Mouse (Mus musculus): ENCODE data around the gene Slc11a1. TPM values are rescaled to one million over a fixed set of nuclear protein-coding genes. Genes with fewer than 3 reads are reported as not detected.

Slc11a1 gene
- polyA plus RNA-seq, 2 experiments, result 8.7 to 9.2 TPM

DNA sequence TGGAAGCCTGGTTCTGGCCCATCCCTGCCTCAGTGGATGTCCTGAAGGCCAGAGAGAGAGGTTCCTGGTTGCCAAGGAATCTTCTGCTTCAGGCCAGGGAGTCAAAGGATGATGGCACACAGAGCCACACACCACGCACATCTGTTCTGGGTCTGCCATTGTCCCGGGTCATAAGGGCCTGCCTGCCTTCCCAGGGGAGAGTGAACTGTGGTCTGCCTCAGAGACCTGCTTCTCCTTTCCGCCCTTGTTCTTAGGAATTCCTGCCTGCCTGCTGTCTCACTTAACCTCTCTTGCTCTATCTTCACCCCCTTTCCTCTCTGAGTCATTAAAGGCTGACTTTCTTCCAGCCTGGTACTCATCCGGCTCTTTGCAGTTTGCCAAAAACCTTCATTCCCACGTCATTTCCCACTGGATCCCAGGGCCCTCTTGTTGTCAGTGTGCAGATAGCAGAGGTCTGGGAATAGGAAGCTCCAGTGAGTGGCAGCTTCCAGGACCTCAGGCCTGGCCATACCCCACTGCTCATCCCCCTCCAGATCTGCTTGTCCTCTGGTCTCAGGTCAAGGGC, 22.4 kb upstream of the Slc11a1 start:
- ATAC-seq (ENCODE audit: insufficient read depth), result no peak
- H3K4me1 ChIP-seq (replicated peaks; ENCODE audit: control insufficient read depth in 2 of 2, insufficient read depth in 2 of 2, low read length in 1 of 2), result no peaks in the 10 kb centered on the region
- no peak overlapping the region for H3K9ac ChIP-seq (replicated peaks)
- H3K27me3 ChIP-seq (ENCODE audit: control insufficient read depth, insufficient read depth, low read length), result no peaks in the 10 kb centered on the region
- no peak for TF ChIP-seq EP300 (IDR thresholded peaks at IDR 0.05; ENCODE audit: low read depth)
- TF ChIP-seq CTCF (IDR thresholded peaks at IDR 0.05; ENCODE audit: low read depth), result no peak
- H3K36me3 ChIP-seq (replicated peaks; ENCODE audit: control insufficient read depth, insufficient read depth, low read depth), result no peaks in the 10 kb centered on the region
- no peak overlapping the region for H3K4me3 ChIP-seq (ENCODE audit: insufficient read depth in 1 of 2, low read depth in 2 of 2, low read length in 2 of 2)
- H3K27ac ChIP-seq, result no peak overlapping the region
- no peaks in the 10 kb centered on the region for H3K9me3 ChIP-seq (ENCODE audit: control insufficient read depth, low read length)
- H3K4me2 ChIP-seq (ENCODE audit: low read depth), result no peak overlapping the region
- DNase-seq (ENCODE audit: low read depth in 3 of 3, low spot score in 3 of 3), result no peak
- 67% methylated on average over 5 of the region's 5 CpGs for WGBS (ENCODE audit: insufficient replicate concordance)

DNA sequence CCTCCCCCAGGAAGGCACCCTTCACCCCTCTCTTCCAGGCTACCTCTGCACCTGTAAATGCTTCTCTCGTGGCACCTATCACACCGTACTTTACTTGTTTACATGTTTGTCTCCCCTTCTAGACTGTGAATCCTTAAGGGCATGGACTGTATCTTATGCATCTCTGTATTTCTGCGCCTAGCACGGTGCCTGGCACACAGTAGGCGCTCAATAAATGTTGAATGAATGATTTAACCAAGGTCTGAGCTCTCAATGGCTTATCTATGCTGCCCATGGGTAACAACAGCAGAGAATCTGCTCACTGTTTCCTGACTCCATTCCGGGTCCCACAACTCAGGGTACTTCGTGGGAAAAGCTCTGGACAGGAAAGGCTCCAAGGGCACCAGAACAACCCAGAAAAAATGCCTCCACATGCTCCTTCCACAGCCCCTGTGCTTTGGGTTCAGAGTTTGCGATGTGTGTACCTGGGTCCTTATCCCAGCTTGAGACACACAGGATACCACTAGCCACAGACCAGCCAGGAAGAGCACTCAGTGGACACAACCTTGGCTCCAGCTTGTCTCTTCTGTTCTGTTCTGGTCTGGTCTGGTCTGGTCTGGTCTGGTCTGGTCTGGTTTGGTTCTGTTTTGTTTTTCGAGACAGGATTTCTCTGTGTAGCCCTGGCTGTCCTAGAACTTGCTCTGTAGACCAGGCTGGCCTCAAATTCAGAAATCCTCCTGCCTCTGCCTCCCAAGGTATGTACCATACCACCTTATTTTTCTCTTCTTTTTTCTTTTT, 21.4 kb upstream of the Slc11a1 start:
- WGBS (ENCODE audit: insufficient replicate concordance), result 64% methylated on average over 9 of the region's 9 CpGs
- Histone ChIP-seq H3K4me1 (replicated peaks; ENCODE audit: control insufficient read depth in 2 of 2, insufficient read depth in 2 of 2, low read length in 1 of 2) (no peaks in the 10 kb centered on the region), H3K36me3 (replicated peaks; ENCODE audit: control insufficient read depth, insufficient read depth, low read depth) (no peaks in the 10 kb centered on the region), H3K4me2 (ENCODE audit: low read depth) (no peak overlapping the region), H3K9me3 (ENCODE audit: control insufficient read depth, low read length) (no peaks in the 10 kb centered on the region), H3K27ac (no peak overlapping the region), H3K27me3 (ENCODE audit: control insufficient read depth, insufficient read depth, low read length) (no peaks in the 10 kb centered on the region), H3K9ac (replicated peaks) (no peak overlapping the region), H3K4me3 (ENCODE audit: insufficient read depth in 1 of 2, low read depth in 2 of 2, low read length in 2 of 2) (no peak overlapping the region)
- DNase-seq (ENCODE audit: low read depth in 3 of 3, low spot score in 3 of 3), result no peak
- no peak for ATAC-seq (ENCODE audit: insufficient read depth)
- no peak for TF ChIP-seq EP300 (IDR thresholded peaks at IDR 0.05; ENCODE audit: low read depth)
- TF ChIP-seq CTCF (IDR thresholded peaks at IDR 0.05; ENCODE audit: low read depth), result no peak

DNA sequence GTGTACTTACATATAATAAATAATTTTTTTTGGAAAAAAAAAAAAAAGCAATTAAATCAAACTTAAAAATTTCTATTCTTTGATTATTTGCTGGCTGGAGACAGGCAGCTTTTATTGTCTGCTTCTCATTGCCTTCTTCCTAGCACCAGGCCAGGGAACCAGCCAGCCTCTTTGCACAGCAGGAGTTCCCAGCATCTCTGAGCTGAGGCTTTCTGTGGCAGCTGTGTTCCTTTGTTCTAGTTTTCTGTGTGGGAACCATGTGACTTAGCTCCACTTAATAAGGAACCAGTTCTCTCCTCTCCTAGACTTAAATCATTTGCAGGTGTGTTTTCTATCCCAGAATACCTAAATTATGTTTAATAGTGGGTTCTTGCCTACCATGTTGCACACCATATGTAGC, 17.5 kb upstream of the Slc11a1 start:
- no peak overlapping the region for H3K4me2 ChIP-seq (ENCODE audit: low read depth)
- no peaks in the 10 kb centered on the region for H3K9me3 ChIP-seq (ENCODE audit: control insufficient read depth, low read length)
- H3K4me1 ChIP-seq (replicated peaks; ENCODE audit: control insufficient read depth in 2 of 2, insufficient read depth in 2 of 2, low read length in 1 of 2), result no peaks in the 10 kb centered on the region
- TF ChIP-seq EP300 (IDR thresholded peaks at IDR 0.05; ENCODE audit: low read depth) (no peak), CTCF (IDR thresholded peaks at IDR 0.05; ENCODE audit: low read depth) (no peak)
- H3K36me3 ChIP-seq (replicated peaks; ENCODE audit: control insufficient read depth, insufficient read depth, low read depth), result no peaks in the 10 kb centered on the region
- no peak overlapping the region for H3K27ac ChIP-seq
- H3K4me3 ChIP-seq (ENCODE audit: insufficient read depth in 1 of 2, low read depth in 2 of 2, low read length in 2 of 2), result no peak overlapping the region
- DNase-seq (ENCODE audit: low read depth in 3 of 3, low spot score in 3 of 3) (no peak), ATAC-seq (ENCODE audit: insufficient read depth) (no peak)
- H3K27me3 ChIP-seq (ENCODE audit: control insufficient read depth, insufficient read depth, low read length), result no peaks in the 10 kb centered on the region
- H3K9ac ChIP-seq (replicated peaks), result no peak overlapping the region

DNA sequence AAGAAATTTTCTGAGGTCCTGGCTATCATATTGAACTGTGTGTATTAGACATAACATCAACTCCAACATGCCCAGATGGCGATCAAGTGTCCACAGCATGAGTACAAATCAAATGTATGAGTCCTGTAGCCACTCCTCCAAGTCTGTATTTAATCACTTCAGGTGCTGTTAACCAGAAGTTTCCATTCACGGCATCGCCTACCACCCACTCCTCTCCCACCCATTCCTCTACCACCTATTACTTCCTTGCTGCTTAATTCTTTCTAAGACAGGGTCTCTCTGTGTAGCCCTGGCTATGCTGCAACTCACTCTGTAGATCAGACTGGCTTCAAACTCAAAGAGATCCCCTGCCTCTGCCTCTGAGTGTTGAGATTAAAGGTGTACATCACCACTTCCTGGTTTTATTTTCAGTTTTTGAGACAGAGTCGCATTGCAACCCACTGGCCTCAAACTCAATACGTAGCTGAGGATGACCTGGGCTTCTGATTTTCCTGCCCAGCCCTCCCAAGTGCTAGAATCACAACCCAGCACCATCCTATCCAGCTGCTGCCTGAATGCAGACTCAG, 15.0 kb upstream of the Slc11a1 start:
- Histone ChIP-seq H3K27me3 (ENCODE audit: control insufficient read depth, insufficient read depth, low read length) (no peaks in the 10 kb centered on the region), H3K4me3 (ENCODE audit: insufficient read depth in 1 of 2, low read depth in 2 of 2, low read length in 2 of 2) (no peak overlapping the region), H3K9me3 (ENCODE audit: control insufficient read depth, low read length) (no peaks in the 10 kb centered on the region), H3K4me2 (ENCODE audit: low read depth) (no peak overlapping the region), H3K4me1 (replicated peaks; ENCODE audit: control insufficient read depth in 2 of 2, insufficient read depth in 2 of 2, low read length in 1 of 2) (no peaks in the 10 kb centered on the region; a peak in 2 of 4 replicates), H3K27ac (no peak overlapping the region), H3K36me3 (replicated peaks; ENCODE audit: control insufficient read depth, insufficient read depth, low read depth) (no peaks in the 10 kb centered on the region), H3K9ac (replicated peaks) (no peak overlapping the region)
- no peak for TF ChIP-seq EP300 (IDR thresholded peaks at IDR 0.05; ENCODE audit: low read depth)
- no peak for TF ChIP-seq CTCF (IDR thresholded peaks at IDR 0.05; ENCODE audit: low read depth)
- DNase-seq (ENCODE audit: low read depth in 3 of 3, low spot score in 3 of 3) (no peak), ATAC-seq (ENCODE audit: insufficient read depth) (no peak)
- WGBS (ENCODE audit: insufficient replicate concordance), result 62% methylated on average over 5 of the region's 5 CpGs

DNA sequence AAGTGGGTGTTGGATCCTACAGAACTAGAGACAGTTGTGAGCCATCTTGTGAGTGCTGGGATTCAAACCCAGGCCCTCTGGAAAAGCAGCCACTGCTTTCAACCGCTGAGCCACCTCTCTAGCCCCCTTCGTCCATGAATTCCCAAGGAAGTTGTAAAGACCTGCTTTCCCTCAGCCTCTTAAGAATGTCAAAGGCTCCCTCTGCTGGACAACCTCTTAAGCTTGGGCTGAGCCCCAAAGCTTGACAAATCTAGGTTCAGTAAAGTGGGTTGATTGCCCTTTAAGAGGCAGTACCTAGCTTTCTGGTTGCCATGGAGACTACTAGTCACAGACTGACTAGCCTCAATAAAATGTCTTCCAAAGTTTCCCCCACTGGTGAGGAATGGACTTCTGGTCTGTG, 13.2 kb upstream of the Slc11a1 start, which contains the start of gene Catip:
Catip (plus strand) TSS at position 297 of the 400 bp plus-strand sequence.
- H3K9me3 ChIP-seq (ENCODE audit: control insufficient read depth, low read length), result no peaks in the 10 kb centered on the region
- WGBS (ENCODE audit: insufficient replicate concordance), result 0% methylated on average over 2 of the region's 2 CpGs
- DNase-seq (ENCODE audit: low read depth in 3 of 3, low spot score in 3 of 3) (peak; percentile 40 to 49 (median 47)), ATAC-seq (ENCODE audit: insufficient read depth) (no peak)
- no peak within 1 kb of the TSS for H3K4me2 ChIP-seq (ENCODE audit: low read depth)
- no peak within 1 kb of the TSS for H3K4me3 ChIP-seq (ENCODE audit: insufficient read depth in 1 of 2, low read depth in 2 of 2, low read length in 2 of 2)
- H3K4me1 ChIP-seq (replicated peaks; ENCODE audit: control insufficient read depth in 2 of 2, insufficient read depth in 2 of 2, low read length in 1 of 2), result no peaks in the 10 kb centered on the region; a peak in 2 of 4 replicates
- TF ChIP-seq CTCF (IDR thresholded peaks at IDR 0.05; ENCODE audit: low read depth) (peak; percentile 75), EP300 (IDR thresholded peaks at IDR 0.05; ENCODE audit: low read depth) (no peak)
- H3K9ac ChIP-seq (replicated peaks), result no peak within 1 kb of the TSS
- no peaks in the 10 kb centered on the region for H3K27me3 ChIP-seq (ENCODE audit: control insufficient read depth, insufficient read depth, low read length)
- H3K27ac ChIP-seq, result no peak within 1 kb of the TSS
- no peaks in the 10 kb centered on the region for H3K36me3 ChIP-seq (replicated peaks; ENCODE audit: control insufficient read depth, insufficient read depth, low read depth)
